Mouse (Mus musculus): ENCODE measurements around the gene Zfp90.

DNA sequence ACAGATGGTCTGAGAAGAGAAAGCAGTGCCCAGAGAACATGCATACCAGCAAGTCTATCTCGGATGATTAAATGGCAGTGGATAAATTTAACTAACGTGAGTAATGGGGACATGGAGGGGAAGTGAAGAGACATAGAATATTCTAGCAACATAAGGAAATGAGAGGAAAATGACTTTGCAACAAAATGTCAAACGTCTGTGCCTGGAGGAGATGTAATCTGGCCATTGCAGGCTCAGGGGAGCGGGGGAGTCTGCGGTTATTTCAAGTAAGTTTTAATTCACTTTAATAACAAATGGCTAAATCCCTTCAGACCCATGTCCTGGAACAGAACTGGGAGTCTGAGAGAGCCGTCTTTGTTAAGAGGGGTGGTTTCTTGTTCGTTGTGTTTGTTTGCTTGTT lies 5.1 kb upstream of the Zfp90 start:
- TF ChIP-seq CTCF (IDR thresholded peaks at IDR 0.05; ENCODE audit: low read depth, low read length) (no peak), POLR2A (IDR thresholded peaks at IDR 0.05; ENCODE audit: extremely low read depth, insufficient read depth, low read length) (no peak)

All from liver, adult 2 months (tissue).